In the genomic region with DNA sequence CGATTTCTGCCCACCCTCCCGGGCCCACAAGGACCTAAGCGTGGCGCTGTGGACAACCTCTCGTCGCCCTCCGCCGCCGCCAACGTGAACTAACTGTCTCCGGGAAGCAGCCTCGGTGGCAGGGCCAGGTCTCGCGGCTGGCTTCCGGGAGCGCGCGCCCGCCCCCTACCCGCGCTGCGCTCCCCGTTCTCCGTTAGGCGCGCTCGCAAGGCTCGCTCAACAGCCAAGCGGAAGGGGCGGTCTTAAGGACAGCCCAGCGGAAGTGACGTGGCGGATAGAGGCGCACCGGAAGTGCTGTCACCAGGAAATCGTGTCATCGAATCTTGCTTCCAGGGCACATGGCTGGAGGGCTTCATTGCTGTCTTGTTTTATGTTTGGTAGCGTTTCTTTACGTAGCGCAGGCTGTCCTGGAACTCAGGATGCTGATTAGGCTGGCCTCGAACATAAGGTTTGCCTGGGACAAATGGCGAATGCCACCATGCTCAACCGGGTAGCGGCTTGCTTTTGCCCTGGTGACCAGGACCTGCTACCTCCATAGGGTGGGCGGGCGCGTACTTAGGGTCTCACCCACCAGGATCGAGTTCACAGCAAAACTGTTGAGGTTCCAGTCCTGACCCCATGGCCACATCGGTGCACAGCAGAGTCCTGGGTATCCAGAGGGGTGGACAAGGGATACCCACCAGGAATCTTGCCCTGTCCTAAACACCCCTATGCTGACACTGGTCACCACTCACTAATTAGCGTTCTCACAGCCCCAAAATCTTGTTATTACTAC, we compare ENCODE assay signal across 8 mouse cellular contexts. TPM values are rescaled to one million over a fixed set of nuclear protein-coding genes. Genes with fewer than 3 reads are reported as not detected.
DNase-seq lines count a peak whose midpoint lies in the region; ATAC-seq and TF ChIP-seq lines count a peak whose summit lies in the region.

A gene (minus strand): TSS at position 269 of the 775 bp plus-strand sequence.

- H3K36me3 ChIP-seq in ES-Bruce4 (ENCODE audit: control insufficient read depth, insufficient read depth, low read length, poor library complexity, severe bottlenecking) = peaks cover 36% of the 10 kb centered on the region
- peaks cover 27% of the 10 kb centered on the region for H3K36me3 ChIP-seq in forebrain, embryonic 15.5 days

- no peaks in the 10 kb centered on the region for H3K4me1 ChIP-seq in ES-Bruce4 (ENCODE audit: control insufficient read depth, insufficient read depth, low read length)
- H3K4me1 ChIP-seq in forebrain, embryonic 15.5 days = peaks cover 43% of the 10 kb centered on the region
- H3K4me1 ChIP-seq in lung, adult 2 months (ENCODE audit: control insufficient read depth, insufficient read depth, low read length) = peaks cover 11% of the 10 kb centered on the region

- H3K27me3 ChIP-seq in ES-Bruce4 (ENCODE audit: control insufficient read depth, insufficient read depth, low read length, poor library complexity, severe bottlenecking) = no peaks in the 10 kb centered on the region
- H3K27me3 ChIP-seq in forebrain, embryonic 15.5 days = no peaks in the 10 kb centered on the region

- peak within 1 kb of the TSS; percentile 73 for H3K4me3 ChIP-seq in ES-Bruce4 (ENCODE audit: low read depth, low read length)
- H3K4me3 ChIP-seq in forebrain, embryonic 15.5 days = peak within 1 kb of the TSS; percentile 81
- H3K4me3 ChIP-seq in lung, adult 2 months (replicated peaks; ENCODE audit: extremely low read depth, low read depth, low read length) = peak within 1 kb of the TSS; percentile 68

- H3K9me3 ChIP-seq in ES-Bruce4 (replicated peaks; ENCODE audit: control insufficient read depth, insufficient read depth, low read length, poor library complexity, severe bottlenecking) = no peaks in the 10 kb centered on the region
- no peaks in the 10 kb centered on the region for H3K9me3 ChIP-seq in forebrain, embryonic 15.5 days

- TF ChIP-seq EP300 in ES-Bruce4 (IDR thresholded peaks at IDR 0.05; ENCODE audit: insufficient read depth, low read depth, low read length) = 0 out of 2 replicates have a peak, but pooled peaks have one; percentile 30

- DNase-seq in cerebellum, adult 11-12 months = peak; percentile 93
- DNase-seq in heart, postnatal 25 days (ENCODE audit: low spot score) = peak; percentile 88
- DNase-seq in layer of hippocampus, adult 18-20 months (ENCODE audit: low spot score in 2 of 2) = peak; percentile 92 to 97
- DNase-seq in lung, adult 2 months = peak; percentile 92
- peak; percentile 88 to 94 for DNase-seq in thymus, adult 18-20 months

- peak; percentile 93 for ATAC-seq in forebrain, embryonic 15.5 days (replicated peaks)
- peak; percentile 95 for ATAC-seq in neutrophil, adult 5-6 weeks (ENCODE audit: extremely low read depth, insufficient number of reproducible peaks, low FRiP score, poor library complexity, severe bottlenecking)

- intact Hi-C loops in heart, postnatal 25 days (cut with DNase I) = loop anchor here (10.0 kb wide), 1 partner anchor 133 kb away; no protein-coding TSS in a partner anchor

- 5% methylated on average over 50 of the region's 50 CpGs for WGBS in forebrain, embryonic 15.5 days
- WGBS in lung, adult 2 months = 7% methylated on average over 50 of the region's 50 CpGs

- no peak for TF ChIP-seq CTCF in ES-Bruce4 (IDR thresholded peaks at IDR 0.05; ENCODE audit: low read depth, low read length)
- TF ChIP-seq CTCF in lung, adult 2 months (IDR thresholded peaks at IDR 0.05; ENCODE audit: insufficient read depth, low read length) = no peak

- H3K27ac ChIP-seq in ES-Bruce4 (ENCODE audit: insufficient read depth, low read length) = peak within 1 kb of the TSS; percentile 43; the same call in 1 of the 2 replicates
- peak within 1 kb of the TSS; percentile 82 for H3K27ac ChIP-seq in forebrain, embryonic 15.5 days (replicated peaks)

- H3K9ac ChIP-seq in ES-Bruce4 (ENCODE audit: low read depth, poor library complexity, severe bottlenecking) = peak within 1 kb of the TSS; percentile 85
- peak within 1 kb of the TSS; percentile 75 for H3K9ac ChIP-seq in forebrain, embryonic 15.5 days (replicated peaks)

- peak within 1 kb of the TSS; percentile 83 for H3K4me2 ChIP-seq in forebrain, embryonic 15.5 days (replicated peaks)

- peak; percentile 60 for TF ChIP-seq POLR2A in ES-Bruce4 (IDR thresholded peaks at IDR 0.05; ENCODE audit: insufficient read depth, low read length)
- TF ChIP-seq POLR2A in lung, adult 2 months (IDR thresholded peaks at IDR 0.05; ENCODE audit: borderline replicate concordance, extremely low read depth, low read depth, low read length) = peak; percentile 78

RNA-seq across cellular contexts. Expression of the gene that starts here (rescaled TPM):
- polyA plus RNA-seq in ES-Bruce4 (2011; ENCODE audit: insufficient read depth, insufficient read length, low read depth, missing spikeins) = 46.0 and 47.7 TPM in 2 replicates
- 47.1 and 47.2 TPM in 2 replicates for polyA plus RNA-seq in forebrain, embryonic 15.5 days (2015; fragmentation: Nextera tagmentation; extraction: Ambion mirVana)
- total RNA-seq in heart, postnatal 25 days (2021) = 10 to 100 TPM; 22.6 to 23.9 TPM
- total RNA-seq in layer of hippocampus, adult 18-20 months (2021) = 10 to 100 TPM; 32.8 to 32.9 TPM
- polyA plus RNA-seq in lung, adult 2 months (2012; rRNA removed) = 67.0 and 86.8 TPM in 2 replicates
- total RNA-seq in neutrophil, adult 5-6 weeks (2017) = 20.5 and 36.1 TPM in 2 replicates

Comparison
In these comparisons a context has a peak if more than half of its experiments do, and no peak if none do; other contexts are left out.
1. Peak in every context shown above with its lines: DNase-seq, ATAC-seq, H3K4me3 ChIP-seq and H3K27ac ChIP-seq.